Mouse (Mus musculus) thymus, adult 2 months (tissue): ENCODE measurements at regions not wholly inside any gene's neighbourhood (a gene's known extent, or its start where the extent isn't known, plus 50 kb on each side); places are given as distances from the start of the nearest gene placed in this dataset.

Source experiments
- DNase-seq: peaks from one replicate; pipeline ENCODE4 v3.0.0; 2021
- H3K27ac ChIP-seq: fragments of 200-500 bp; 2 replicates; pipeline ENCODE4 v1.5.1; 2012; ENCODE audit warnings: low read length, control low read depth; ENCODE audit not compliant: control insufficient read depth, insufficient read depth
- H3K27me3 ChIP-seq: fragments of 200-500 bp; 2 replicates; pipeline ENCODE4 v1.6.1; 2012; ENCODE audit warnings: mild to moderate bottlenecking, low read length, moderate library complexity, mixed read lengths; ENCODE audit not compliant: control insufficient read depth, insufficient read depth
- H3K36me3 ChIP-seq: fragments of 200-500 bp; 2 replicates; pipeline ENCODE4 v1.6.1; 2012; ENCODE audit warnings: mild to moderate bottlenecking, low read length, moderate library complexity; ENCODE audit not compliant: control insufficient read depth, insufficient read depth
- H3K4me1 ChIP-seq: fragments of 200-500 bp; replicated peaks from 2 replicates; pipeline ENCODE4 v1.6.1; 2012; ENCODE audit warnings: low read length; ENCODE audit not compliant: control insufficient read depth, insufficient read depth
- H3K4me3 ChIP-seq: fragments of 200-500 bp; 2 replicates; pipeline ENCODE4 v1.5.1; 2012; ENCODE audit warnings: mild to moderate bottlenecking, low read length, control low read depth, moderate library complexity; ENCODE audit not compliant: control insufficient read depth, insufficient read depth
- CTCF ChIP-seq: fragments of 200-500 bp; IDR thresholded peaks from 2 replicates; pipeline ENCODE4 v1.5.1; 2012; ENCODE audit warnings: mild to moderate bottlenecking, control low read depth, low read length, moderate library complexity, borderline replicate concordance; ENCODE audit not compliant: control insufficient read depth, poor library complexity, insufficient read depth; ENCODE audit errors: extremely low read depth
- POLR2A ChIP-seq: fragments of 200-500 bp; IDR thresholded peaks from 2 replicates; pipeline ENCODE4 v1.6.1; 2012; ENCODE audit warnings: mild to moderate bottlenecking, low read length, control low read depth, moderate library complexity; ENCODE audit not compliant: control insufficient read depth, poor library complexity, insufficient read depth; ENCODE audit errors: extremely low read depth
- WGBS: fragments of 180-500 bp; shearing (Covaris S2); methylation state at CpG from one replicate; pipeline ENCODE4 v1.1.7; 2018; 5-methylcytosine and 5-hydroxymethylcytosine counted together

- no peaks in the 10 kb centered on the region for H3K36me3 ChIP-seq
- H3K27ac ChIP-seq, result no peak overlapping the region
- no peak for TF ChIP-seq POLR2A
- TF ChIP-seq CTCF, result no peak
- no peak for DNase-seq
- WGBS, result 94% methylated on average over 13 of the region's 13 CpGs
- no peak overlapping the region for H3K4me3 ChIP-seq
- H3K4me1 ChIP-seq, result no peaks in the 10 kb centered on the region
- H3K27me3 ChIP-seq, result no peaks in the 10 kb centered on the region
Observed at GRCm38 (mm10) chr11:113034911-113035310, 252.9 kb downstream of the Sox9 start.

DNA sequence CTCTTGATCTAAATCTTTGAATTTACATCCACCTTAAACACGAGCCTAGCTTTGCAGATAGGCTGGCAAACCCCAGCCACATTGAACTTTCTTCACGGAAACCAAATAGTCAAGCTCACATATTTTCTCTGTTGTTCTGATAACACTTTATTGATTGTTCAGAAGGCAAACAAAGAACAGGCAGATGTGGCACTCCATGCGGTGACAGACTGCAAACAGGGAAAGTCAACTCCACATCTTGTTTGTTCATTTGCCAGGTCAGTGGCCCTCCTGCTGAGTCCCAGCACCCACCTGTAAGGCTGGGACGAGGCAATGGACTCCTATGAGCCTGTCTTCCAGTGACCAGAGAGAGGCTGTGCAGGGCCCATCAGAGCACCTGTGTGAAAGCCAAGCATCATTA is 255.7 kb downstream of the Sox9 start:
- Histone ChIP-seq H3K4me1 (no peaks in the 10 kb centered on the region), H3K27me3 (no peaks in the 10 kb centered on the region), H3K36me3 (no peaks in the 10 kb centered on the region), H3K4me3 (no peak overlapping the region), H3K27ac (no peak overlapping the region)
- no peak for DNase-seq
- TF ChIP-seq CTCF (no peak), POLR2A (no peak)
- 95% methylated on average over 4 of the region's 4 CpGs for WGBS

DNA sequence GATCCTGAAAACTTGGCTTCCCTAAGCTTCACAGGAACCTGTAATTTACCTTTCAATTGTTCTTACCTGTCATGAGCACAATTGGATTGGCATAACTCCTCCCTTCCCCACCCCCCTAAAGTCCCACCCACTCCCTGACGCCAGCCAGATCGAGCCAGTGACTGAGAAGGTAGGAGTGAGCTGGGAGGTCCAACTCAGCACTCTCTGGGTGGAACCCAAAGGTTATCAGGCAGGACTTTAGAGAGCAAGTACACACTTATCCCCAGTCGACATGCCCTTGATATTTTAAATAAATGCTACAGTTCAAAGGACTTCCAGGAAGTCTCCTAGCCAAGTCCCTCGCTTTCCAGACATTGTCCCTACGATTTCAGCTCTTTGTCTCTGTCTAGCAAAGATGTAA is 260.7 kb downstream of the Sox9 start:
- Histone ChIP-seq H3K27me3 (no peaks in the 10 kb centered on the region), H3K36me3 (no peaks in the 10 kb centered on the region), H3K4me1 (no peaks in the 10 kb centered on the region), H3K27ac (no peak overlapping the region), H3K4me3 (no peak overlapping the region)
- DNase-seq, result no peak
- WGBS, result 88% methylated on average over 5 of the region's 5 CpGs
- TF ChIP-seq CTCF, result no peak
- TF ChIP-seq POLR2A, result no peak

- 69% methylated on average over 20 of the region's 20 CpGs for WGBS
- no peaks in the 10 kb centered on the region for H3K36me3 ChIP-seq
- no peak overlapping the region for H3K4me3 ChIP-seq
- DNase-seq, result no peak
- no peaks in the 10 kb centered on the region for H3K27me3 ChIP-seq
- TF ChIP-seq CTCF (no peak), POLR2A (no peak)
- no peak overlapping the region for H3K27ac ChIP-seq
- H3K4me1 ChIP-seq, result no peaks in the 10 kb centered on the region
Observed at GRCm38 (mm10) chr11:113046200-113047051, 264.4 kb downstream of the Sox9 start.

GRCm38 (mm10) chr11:113048158-113048557 is 266.1 kb downstream of the Sox9 start:
- Histone ChIP-seq H3K4me3 (no peak overlapping the region), H3K27me3 (no peaks in the 10 kb centered on the region; the same call in 1 of the 2 replicates), H3K4me1 (no peaks in the 10 kb centered on the region), H3K36me3 (no peaks in the 10 kb centered on the region), H3K27ac (no peak overlapping the region)
- no peak for DNase-seq
- no peak for TF ChIP-seq CTCF
- no peak for TF ChIP-seq POLR2A
- WGBS, result 97% methylated on average over 7 of the region's 7 CpGs

DNA sequence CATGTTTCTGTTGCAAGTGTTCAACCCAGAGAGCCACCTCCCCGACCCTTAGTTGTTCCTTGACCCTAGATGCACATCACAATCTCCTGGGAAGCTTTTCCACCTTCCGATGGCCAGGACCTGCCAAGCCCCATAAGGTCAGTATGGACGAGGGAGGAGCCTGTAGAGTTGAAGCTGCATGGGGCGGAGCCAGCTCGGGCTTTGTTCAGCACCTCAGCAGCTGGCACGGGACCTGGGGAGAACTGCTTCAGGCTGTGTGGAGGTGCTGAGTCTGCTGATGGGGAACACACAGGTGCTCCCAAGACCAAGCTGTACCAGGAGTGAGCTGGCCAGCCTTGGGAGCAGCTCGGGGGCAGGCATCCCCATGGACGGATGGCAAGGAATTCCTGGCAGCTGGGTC is 267.6 kb downstream of the Sox9 start:
- Histone ChIP-seq H3K4me3 (no peak overlapping the region), H3K27ac (no peak overlapping the region), H3K27me3 (no peaks in the 10 kb centered on the region; the same call in 1 of the 2 replicates), H3K36me3 (no peaks in the 10 kb centered on the region), H3K4me1 (no peaks in the 10 kb centered on the region)
- no peak for DNase-seq
- no peak for TF ChIP-seq POLR2A
- TF ChIP-seq CTCF, result no peak
- 83% methylated on average over 8 of the region's 8 CpGs for WGBS
